Mouse (Mus musculus) embryonic facial prominence, embryonic 13.5 days (tissue): Measurements from ENCODE around the gene Dusp3. TPM values are rescaled to one million over a fixed set of nuclear protein-coding genes. Genes with fewer than 3 reads are reported as not detected.

Source experiments
- ATAC-seq: fragments of 200-750 bp; cut with Nextera tagmentation; 2 replicates; pipeline ENCODE4 v1.8.0; 2017; ENCODE audit warnings: low read depth; ENCODE audit not compliant: insufficient number of reproducible peaks, insufficient read depth, low FRiP score, low TSS enrichment
- H3K27ac ChIP-seq: fragments of 300-500 bp; sonication (generic); 2 replicates; pipeline ENCODE4 v1.5.1; 2015; ENCODE audit warnings: moderate library complexity, mild to moderate bottlenecking, inconsistent platforms
- H3K27me3 ChIP-seq: fragments of 300-500 bp; sonication (generic); 2 replicates; pipeline ENCODE4 v1.6.1; 2015; ENCODE audit warnings: mild to moderate bottlenecking, inconsistent platforms
- H3K36me3 ChIP-seq: fragments of 300-500 bp; sonication (generic); 2 replicates; pipeline ENCODE4 v1.6.1; 2015; ENCODE audit warnings: mild to moderate bottlenecking, inconsistent platforms
- H3K4me1 ChIP-seq: fragments of 300-500 bp; sonication (generic); 2 replicates; pipeline ENCODE4 v1.6.1; 2015; ENCODE audit warnings: inconsistent platforms
- H3K4me2 ChIP-seq: fragments of 300-500 bp; sonication (generic); 2 replicates; pipeline ENCODE4 v1.6.1; 2015; ENCODE audit warnings: moderate library complexity, mild to moderate bottlenecking, inconsistent platforms
- H3K4me3 ChIP-seq: fragments of 300-500 bp; sonication (generic); 2 replicates; pipeline ENCODE4 v1.5.1; 2015; ENCODE audit warnings: mild to moderate bottlenecking, inconsistent platforms
- H3K9ac ChIP-seq: fragments of 300-500 bp; sonication (generic); 2 replicates; pipeline ENCODE4 v1.6.1; 2015; ENCODE audit warnings: mild to moderate bottlenecking, inconsistent platforms
- H3K9me3 ChIP-seq: fragments of 300-500 bp; sonication (generic); 2 replicates; pipeline ENCODE4 v1.6.1; 2016; ENCODE audit warnings: inconsistent platforms
- WGBS: fragments of 180-500 bp; shearing (Covaris S2); methylation state at CpG from one replicate; pipeline ENCODE4 v1.1.7; 2015; ENCODE audit warnings: mixed read lengths; 5-methylcytosine and 5-hydroxymethylcytosine counted together
- polyA plus RNA-seq: library from polyadenylated mRNA; unstranded; fragments of >200 nt; fragmentation: Nextera tagmentation; extraction: Ambion mirVana; gene quantifications from 2 replicates; pipeline ENCODE4 v1.2.1, GENCODE M21; 2015

Dusp3 gene
- polyA plus RNA-seq, 1 experiment from 2014 or later, result 12.1 TPM

GRCm38 (mm10) chr11:101974923-101975322 lies 11.9 kb downstream of the Dusp3 start:
- Histone ChIP-seq H3K27me3 (no peaks in the 10 kb centered on the region), H3K4me1 (no peaks in the 10 kb centered on the region; the same call in 1 of the 2 replicates), H3K27ac (no peak overlapping the region), H3K36me3 (no peaks in the 10 kb centered on the region), H3K9ac (no peak overlapping the region), H3K9me3 (no peaks in the 10 kb centered on the region), H3K4me2 (no peak overlapping the region), H3K4me3 (no peak overlapping the region)
- ATAC-seq, result no peak
- 53% methylated on average over 9 of the region's 9 CpGs for WGBS

- Histone ChIP-seq H3K9ac (no peak overlapping the region), H3K4me3 (no peak overlapping the region), H3K27ac (no peak overlapping the region), H3K36me3 (no peaks in the 10 kb centered on the region), H3K27me3 (no peaks in the 10 kb centered on the region), H3K4me1 (no peaks in the 10 kb centered on the region; the same call in 1 of the 2 replicates), H3K4me2 (no peak overlapping the region), H3K9me3 (no peaks in the 10 kb centered on the region)
- no peak for ATAC-seq
- WGBS, result 44% methylated on average over 6 of the region's 6 CpGs
These were observed 12.6 kb downstream of the Dusp3 start for GRCm38 (mm10) chr11:101974181-101974580.

GRCm38 (mm10) chr11:101973496-101973895 lies 13.3 kb downstream of the Dusp3 start:
- H3K36me3 ChIP-seq, result no peaks in the 10 kb centered on the region
- no peak overlapping the region for H3K27ac ChIP-seq
- no peaks in the 10 kb centered on the region for H3K9me3 ChIP-seq
- H3K4me3 ChIP-seq, result no peak overlapping the region
- ATAC-seq, result no peak
- WGBS, result 74% methylated on average over 9 of the region's 9 CpGs
- peaks cover 2% of the 10 kb centered on the region for H3K27me3 ChIP-seq
- H3K9ac ChIP-seq, result no peak overlapping the region
- H3K4me1 ChIP-seq, result no peaks in the 10 kb centered on the region; the same call in 1 of the 2 replicates
- no peak overlapping the region for H3K4me2 ChIP-seq

GRCm38 (mm10) chr11:101972651-101973050 lies 14.2 kb downstream of the Dusp3 start:
- no peaks in the 10 kb centered on the region for H3K9me3 ChIP-seq
- H3K27me3 ChIP-seq, result peaks cover 10% of the 10 kb centered on the region
- H3K4me3 ChIP-seq, result no peak overlapping the region
- ATAC-seq, result no peak
- H3K36me3 ChIP-seq, result no peaks in the 10 kb centered on the region
- no peak overlapping the region for H3K9ac ChIP-seq
- 74% methylated on average over 5 of the region's 5 CpGs for WGBS
- H3K27ac ChIP-seq, result no peak overlapping the region
- no peaks in the 10 kb centered on the region; the same call in 1 of the 2 replicates for H3K4me1 ChIP-seq
- no peak overlapping the region for H3K4me2 ChIP-seq

- H3K27me3 ChIP-seq, result peaks cover 16% of the 10 kb centered on the region
- no peak overlapping the region for H3K4me2 ChIP-seq
- H3K9ac ChIP-seq, result no peak overlapping the region
- H3K4me3 ChIP-seq, result no peak overlapping the region
- H3K36me3 ChIP-seq, result no peaks in the 10 kb centered on the region
- H3K4me1 ChIP-seq, result peaks cover 1% of the 10 kb centered on the region; the same call in 1 of the 2 replicates
- 72% methylated on average over 3 of the region's 3 CpGs for WGBS
- ATAC-seq, result no peak
- H3K27ac ChIP-seq, result no peak overlapping the region
- H3K9me3 ChIP-seq, result no peaks in the 10 kb centered on the region
These were observed 14.7 kb downstream of the Dusp3 start for GRCm38 (mm10) chr11:101972097-101972496.

- WGBS, result 39% methylated on average over 3 of the region's 3 CpGs
- Histone ChIP-seq H3K4me3 (no peak overlapping the region), H3K9ac (no peak overlapping the region), H3K9me3 (no peaks in the 10 kb centered on the region), H3K27me3 (peaks cover 23% of the 10 kb centered on the region), H3K4me1 (peaks cover 6% of the 10 kb centered on the region; the same call in 1 of the 2 replicates), H3K27ac (no peak overlapping the region), H3K36me3 (no peaks in the 10 kb centered on the region), H3K4me2 (no peak overlapping the region)
- no peak for ATAC-seq
These were observed 15.4 kb downstream of the Dusp3 start for GRCm38 (mm10) chr11:101971410-101971809.

- Histone ChIP-seq H3K4me2 (no peak overlapping the region), H3K9me3 (no peaks in the 10 kb centered on the region), H3K27me3 (peaks cover 38% of the 10 kb centered on the region), H3K4me3 (no peak overlapping the region), H3K36me3 (no peaks in the 10 kb centered on the region), H3K9ac (no peak overlapping the region), H3K4me1 (peaks cover 7% of the 10 kb centered on the region; the same call in 1 of the 2 replicates), H3K27ac (no peak overlapping the region)
- WGBS, result 80% methylated on average over 13 of the region's 13 CpGs
- no peak for ATAC-seq
These were observed 17.0 kb downstream of the Dusp3 start for GRCm38 (mm10) chr11:101969835-101970234.

- H3K4me3 ChIP-seq, result no peak overlapping the region
These were observed 18.0 kb downstream of the Dusp3 start for GRCm38 (mm10) chr11:101968791-101969190.

GRCm38 (mm10) chr11:101968311-101968710 lies 18.5 kb downstream of the Dusp3 start:
- Histone ChIP-seq H3K9me3 (no peaks in the 10 kb centered on the region), H3K4me1 (peaks cover 16% of the 10 kb centered on the region), H3K27me3 (peaks cover 54% of the 10 kb centered on the region), H3K4me2 (no peak overlapping the region), H3K27ac (no peak overlapping the region), H3K9ac (no peak overlapping the region), H3K4me3 (no peak overlapping the region), H3K36me3 (no peaks in the 10 kb centered on the region)
- ATAC-seq, result no peak
- 11% methylated on average over 7 of the region's 7 CpGs for WGBS

More at GRCm38 (mm10) chr11:101968791-101969190, 18.0 kb downstream of the Dusp3 start:
- no peak overlapping the region for H3K27ac ChIP-seq
- no peak overlapping the region for H3K4me2 ChIP-seq
- H3K36me3 ChIP-seq, result no peaks in the 10 kb centered on the region
- 0% methylated on average over 5 of the region's 5 CpGs for WGBS
- no peaks in the 10 kb centered on the region for H3K9me3 ChIP-seq
- no peak overlapping the region for H3K9ac ChIP-seq
- ATAC-seq, result peak; percentile 40; the same call in 1 of the 2 replicates
- peaks cover 49% of the 10 kb centered on the region for H3K27me3 ChIP-seq
- H3K4me1 ChIP-seq, result peaks cover 12% of the 10 kb centered on the region

GRCm38 (mm10) chr11:101966965-101967614 lies 19.7 kb downstream of the Dusp3 start, which contains the start of gene Sost:
Gene Sost, minus strand, starts transcription at chr11:101967015.
- Histone ChIP-seq H3K4me1 (peaks cover 25% of the 10 kb centered on the region), H3K36me3 (no peaks in the 10 kb centered on the region), H3K4me2 (no peak within 1 kb of the TSS), H3K9me3 (no peaks in the 10 kb centered on the region), H3K4me3 (no peak within 1 kb of the TSS), H3K27ac (no peak within 1 kb of the TSS), H3K9ac (no peak within 1 kb of the TSS), H3K27me3 (peaks cover 66% of the 10 kb centered on the region)
- WGBS, result 22% methylated on average over 10 of the region's 10 CpGs
- ATAC-seq, result no peak

- Histone ChIP-seq H3K9me3 (no peaks in the 10 kb centered on the region), H3K4me1 (peaks cover 25% of the 10 kb centered on the region), H3K36me3 (no peaks in the 10 kb centered on the region), H3K4me2 (no peak overlapping the region), H3K27me3 (peaks cover 81% of the 10 kb centered on the region), H3K4me3 (no peak overlapping the region), H3K27ac (no peak overlapping the region), H3K9ac (no peak overlapping the region)
- WGBS, result 9% methylated on average over 2 of the region's 2 CpGs
- no peak for ATAC-seq
These were observed 21.3 kb downstream of the Dusp3 start for GRCm38 (mm10) chr11:101965553-101965952.

- H3K4me3 ChIP-seq, result no peak overlapping the region
- no peak for ATAC-seq
- no peaks in the 10 kb centered on the region for H3K36me3 ChIP-seq
- peaks cover 86% of the 10 kb centered on the region for H3K27me3 ChIP-seq
- 0 out of 2 replicates have a peak overlapping the region, but pooled peaks have one; percentile 1 for H3K4me2 ChIP-seq
- WGBS, result under 1% methylated on average over 8 of the region's 8 CpGs
- no peak overlapping the region for H3K27ac ChIP-seq
- H3K9me3 ChIP-seq, result no peaks in the 10 kb centered on the region
- no peak overlapping the region for H3K9ac ChIP-seq
- peaks cover 25% of the 10 kb centered on the region for H3K4me1 ChIP-seq
These were observed 22.2 kb downstream of the Dusp3 start for GRCm38 (mm10) chr11:101964647-101965046.
